Mouse (Mus musculus): ENCODE results near the gene Tradd.
"Not testable (repeated sequence)": the region's sequence is repeated elsewhere in the genome, so short reads cannot be mapped to it uniquely, and the experiment has no call there.

Gene Tradd

GRCm38 (mm10) chr8:105295256-105295655 is 30.8 kb upstream of the Tradd start:
- no peak for DNase-seq (ENCODE audit: low spot score)

- no peak for DNase-seq (ENCODE audit: low spot score)
Measured at GRCm38 (mm10) chr8:105294776-105295175, 30.4 kb upstream of the Tradd start.

GRCm38 (mm10) chr8:105293405-105293804 is 29.0 kb upstream of the Tradd start:
- no peak for DNase-seq (ENCODE audit: low spot score)

- no peak for DNase-seq (ENCODE audit: low spot score)
Measured at GRCm38 (mm10) chr8:105292471-105292870, 28.1 kb upstream of the Tradd start.

DNA sequence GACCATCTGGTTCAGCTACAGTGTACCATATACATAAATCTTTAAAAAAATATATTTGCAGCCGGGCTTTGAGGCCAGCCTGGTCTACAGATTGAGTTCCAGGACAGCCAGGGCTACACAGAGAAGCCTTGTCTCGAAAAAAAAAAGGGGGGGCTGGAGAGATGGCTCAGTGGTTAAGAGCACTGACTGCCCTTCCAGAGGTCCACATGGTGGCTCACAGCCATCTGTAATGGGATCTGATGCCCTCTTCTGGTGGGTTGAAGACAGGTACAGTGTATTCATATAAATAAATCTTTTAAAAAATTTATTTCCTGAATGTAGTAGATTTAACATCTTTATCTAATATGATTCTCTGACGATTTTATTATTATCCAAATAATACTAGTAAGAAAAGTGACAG is 27.4 kb upstream of the Tradd start:
- DNase-seq (ENCODE audit: low spot score) = not testable (repeated sequence)

- not testable (repeated sequence) for DNase-seq (ENCODE audit: low spot score)
Measured at GRCm38 (mm10) chr8:105291364-105291763, 27.0 kb upstream of the Tradd start.

DNA sequence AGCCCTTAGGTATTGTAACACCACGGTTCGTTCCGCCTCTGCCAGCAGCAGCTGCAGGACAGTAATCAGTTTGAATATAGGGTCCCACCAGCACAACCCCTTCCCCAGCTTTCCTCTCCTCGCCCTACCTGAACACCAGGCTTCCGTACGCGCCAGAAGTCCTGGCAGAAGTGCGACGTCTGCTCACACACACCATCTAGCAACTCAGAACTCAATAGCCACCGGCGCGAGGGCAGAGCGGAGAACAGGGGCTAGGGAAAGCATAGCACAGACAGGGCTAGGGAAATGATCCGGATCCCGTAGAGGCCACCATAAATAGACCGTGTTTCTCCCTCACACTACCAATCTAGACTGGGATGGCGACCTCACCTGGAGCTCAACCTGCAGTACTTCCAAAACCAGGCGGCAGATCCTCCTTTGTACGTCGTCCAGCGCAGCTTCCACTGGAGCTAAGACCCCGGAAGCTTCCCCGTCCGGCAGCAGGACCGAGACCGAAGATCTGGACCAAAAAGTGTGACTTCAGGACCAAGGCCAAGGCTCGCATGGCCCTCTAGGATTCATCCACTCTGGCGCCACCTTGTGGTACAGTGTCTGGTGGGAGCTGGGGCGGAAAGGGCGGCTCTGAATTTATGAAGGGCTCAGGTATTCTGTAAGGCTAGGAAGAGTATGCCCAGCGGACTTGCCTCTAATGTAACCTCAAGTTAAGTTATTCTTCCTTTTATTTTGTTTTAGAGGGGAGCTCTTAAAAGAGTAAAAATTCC is 26.3 kb upstream of the Tradd start:
- DNase-seq (ENCODE audit: low spot score) = peak; percentile 63

- DNase-seq (ENCODE audit: low spot score) = no peak
Measured at GRCm38 (mm10) chr8:105289805-105290460, 25.5 kb upstream of the Tradd start, which contains the start of gene 4931428F04Rik. TSS of gene 4931428F04Rik (minus strand) at chr8:105289864.

GRCm38 (mm10) chr8:105288958-105289732 is 24.7 kb upstream of the Tradd start:
- DNase-seq (ENCODE audit: low spot score) = peak; percentile 90

DNA sequence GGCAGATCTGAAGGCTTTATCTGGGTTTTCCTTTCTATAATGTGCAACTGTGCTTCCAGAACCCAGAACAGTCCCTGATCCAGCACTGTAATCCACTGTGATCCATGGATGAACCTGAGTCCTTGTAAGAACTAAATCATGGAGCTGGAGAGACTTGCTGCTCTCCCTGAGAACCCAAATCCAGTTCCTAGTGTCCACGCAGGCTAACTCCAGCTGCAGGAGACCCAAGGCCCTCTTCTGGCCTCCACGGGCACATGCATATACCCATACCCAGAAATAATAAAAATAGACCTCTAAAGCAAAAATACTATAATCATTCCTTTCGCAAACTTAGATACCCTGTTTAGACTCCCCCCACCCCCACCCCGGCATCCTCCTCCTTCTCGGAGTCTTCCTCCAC is 23.8 kb upstream of the Tradd start:
- DNase-seq (ENCODE audit: low spot score) = no peak

DNA sequence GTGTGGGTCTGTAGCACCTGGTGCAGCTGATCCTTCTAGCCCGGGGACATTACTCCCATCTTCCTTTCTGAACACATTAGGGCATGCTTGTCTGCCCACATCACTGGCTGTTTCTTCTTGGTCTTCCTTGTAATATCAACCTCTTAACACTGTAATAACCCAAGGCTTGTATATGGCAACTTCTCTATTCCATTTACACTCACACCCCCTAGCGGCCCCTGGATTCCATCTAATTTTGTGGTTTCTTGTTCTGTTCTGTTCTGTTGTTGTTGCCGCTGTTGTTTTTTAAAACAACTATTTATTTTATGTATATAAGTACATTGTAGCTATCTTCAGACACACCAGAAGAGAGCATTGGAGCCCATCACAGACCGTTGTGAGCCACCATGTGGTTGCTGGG is 22.5 kb upstream of the Tradd start:
- no peak for DNase-seq (ENCODE audit: low spot score)

GRCm38 (mm10) chr8:105285514-105285913 is 21.1 kb upstream of the Tradd start:
- DNase-seq (ENCODE audit: low spot score) = no peak

- no peak for DNase-seq (ENCODE audit: low spot score)
Measured at GRCm38 (mm10) chr8:105283074-105283473, 18.7 kb upstream of the Tradd start.

DNA sequence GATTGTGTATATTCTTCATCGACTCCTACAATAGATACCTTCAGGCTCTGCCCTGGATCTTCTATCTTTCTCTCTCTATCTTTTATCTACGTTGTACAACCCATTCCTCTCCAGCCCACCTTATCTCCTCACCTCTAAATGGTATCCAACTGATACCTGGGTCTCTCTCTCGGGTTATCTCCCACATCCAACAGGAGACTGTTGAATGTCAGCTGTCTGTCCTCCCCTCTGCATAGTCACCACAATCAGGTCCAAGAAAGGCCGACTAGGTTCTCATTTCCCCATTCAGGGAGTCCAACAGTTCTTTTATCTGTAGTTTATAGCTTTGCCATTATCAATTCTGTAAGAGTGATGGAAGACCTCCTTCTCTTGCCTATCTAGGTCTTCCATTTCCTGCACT is 17.8 kb upstream of the Tradd start:
- no peak for DNase-seq (ENCODE audit: low spot score)

- no peak for DNase-seq (ENCODE audit: low spot score)
Measured at GRCm38 (mm10) chr8:105281821-105282220, 17.4 kb upstream of the Tradd start.

- DNase-seq (ENCODE audit: low spot score) = no peak
Measured at GRCm38 (mm10) chr8:105280567-105280966, 16.2 kb upstream of the Tradd start.

DNA sequence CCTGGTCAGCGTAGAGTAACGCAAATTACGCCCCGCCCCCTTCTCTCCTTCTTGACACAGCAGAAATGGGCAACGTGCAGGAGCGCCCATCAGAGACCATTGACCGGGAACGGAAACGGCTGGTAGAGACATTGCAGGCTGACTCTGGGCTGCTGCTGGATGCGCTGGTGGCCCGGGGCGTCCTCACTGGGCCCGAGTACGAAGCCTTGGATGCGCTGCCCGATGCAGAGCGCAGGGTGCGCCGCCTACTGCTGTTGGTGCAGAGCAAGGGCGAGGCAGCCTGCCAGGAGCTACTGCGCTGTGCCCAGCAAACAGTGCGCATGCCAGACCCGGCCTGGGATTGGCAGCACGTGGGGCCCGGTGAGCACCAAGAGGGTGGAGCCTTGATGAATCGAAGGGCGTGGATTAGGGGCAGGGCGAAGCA is 14.5 kb upstream of the Tradd start:
- DNase-seq (ENCODE audit: low spot score) = peak; percentile 74

DNA sequence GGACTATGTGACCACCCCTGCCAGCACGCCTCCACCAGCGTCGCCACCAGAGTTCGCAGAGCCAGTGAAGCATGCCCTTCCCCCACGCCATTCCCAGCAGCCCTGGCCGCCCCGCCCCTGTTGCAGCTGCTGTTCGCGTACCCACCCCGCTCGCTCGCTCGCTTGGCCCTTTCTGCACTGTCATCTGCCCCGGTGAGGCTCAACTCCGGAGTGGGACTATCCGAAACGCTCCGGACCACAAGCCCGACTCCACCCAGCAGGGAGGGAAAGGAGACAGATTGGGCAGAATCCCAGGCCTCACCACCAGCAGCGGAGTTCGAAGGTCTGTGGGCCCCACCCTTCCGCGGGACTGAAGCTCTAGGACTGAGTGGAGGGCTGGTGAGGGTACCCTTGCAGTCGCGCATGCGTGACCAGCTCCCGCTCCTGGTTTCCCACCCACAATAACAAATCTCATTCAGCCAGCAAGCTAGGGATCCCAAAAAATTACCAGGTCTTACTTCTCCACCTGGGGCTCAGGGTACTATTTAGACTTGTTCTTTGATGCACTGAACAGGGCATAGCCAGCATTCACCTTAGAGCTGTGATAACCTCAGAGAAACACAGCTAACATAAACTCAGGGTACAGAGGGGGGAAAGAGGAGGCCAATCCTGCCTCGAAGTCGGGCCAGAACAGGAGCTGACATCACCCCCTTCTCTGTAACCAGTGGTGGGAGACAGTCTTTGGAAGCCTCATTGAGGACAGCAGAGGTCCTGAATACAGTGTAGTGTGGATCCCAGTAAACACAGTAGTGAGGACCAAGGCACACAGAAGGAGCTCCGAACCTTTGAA is 12.1 kb upstream of the Tradd start:
- no peak for DNase-seq (ENCODE audit: low spot score)

DNA sequence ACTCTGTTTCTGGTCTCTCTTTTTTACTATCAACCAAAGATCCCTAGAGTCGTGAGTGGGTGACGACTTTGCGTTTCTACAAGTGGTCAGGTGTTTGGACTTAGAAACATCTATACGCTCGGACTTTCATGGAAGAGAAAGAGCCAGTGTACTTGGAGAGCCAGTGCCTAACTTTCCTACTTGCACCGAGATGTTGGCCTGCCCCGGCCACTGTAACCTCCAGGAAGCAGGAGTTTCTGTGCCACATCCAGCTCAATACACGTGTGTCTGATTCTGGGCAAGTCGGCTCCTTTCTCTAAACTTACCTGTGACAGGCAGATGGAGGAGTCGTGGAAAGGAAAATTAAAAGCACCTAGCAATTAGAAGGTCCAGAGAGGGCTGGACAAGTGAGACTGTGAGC is 11.4 kb upstream of the Tradd start, which contains the start of gene Nol3:
Nol3 (plus strand) TSS at position 301 of the 400 bp plus-strand sequence.
- no peak for DNase-seq (ENCODE audit: low spot score)

DNA sequence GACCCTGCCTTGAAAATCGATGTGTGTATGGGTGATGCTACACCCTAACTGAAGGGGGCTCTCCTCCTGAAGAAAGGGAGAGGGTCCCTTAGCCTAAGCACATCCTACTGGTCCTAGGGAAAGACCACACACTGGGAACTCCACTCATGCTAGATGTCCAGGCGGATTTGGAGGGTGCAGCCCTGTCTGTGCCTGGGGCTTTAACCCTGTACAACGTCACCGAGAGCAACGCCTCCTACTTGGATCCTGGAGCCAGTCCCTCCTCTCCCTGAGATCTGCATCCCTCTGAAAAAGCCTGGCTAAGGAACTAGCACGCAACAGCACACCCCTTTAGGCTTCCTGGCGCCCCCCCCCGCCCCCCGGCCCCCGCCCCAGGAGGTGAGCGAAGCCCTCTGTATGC is 11.0 kb upstream of the Tradd start:
- DNase-seq (ENCODE audit: low spot score) = no peak

DNA sequence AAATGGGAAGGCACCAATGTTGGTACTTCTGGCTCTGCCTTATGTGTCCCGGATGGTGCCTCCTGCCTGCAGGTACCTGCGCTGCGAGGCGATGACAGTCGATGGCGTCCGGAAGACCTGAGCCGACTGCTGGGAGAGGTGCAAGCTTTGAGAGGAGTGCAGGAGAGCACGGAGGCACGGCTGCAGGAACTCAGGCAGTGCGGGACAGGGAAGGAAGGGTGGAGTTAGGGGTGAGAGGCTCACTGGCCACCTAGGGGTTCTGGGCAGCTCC is 6.4 kb upstream of the Tradd start:
- no peak for DNase-seq (ENCODE audit: low spot score)
